ENCODE assay signal across 9 mouse cellular contexts in genomic region chr10:121520923-121521585, GRCm38 (mm10). TPM values are rescaled to one million over a fixed set of nuclear protein-coding genes. Genes with fewer than 3 reads are reported as not detected.
DNase-seq lines count a peak whose midpoint lies in the region; ATAC-seq and TF ChIP-seq lines count a peak whose summit lies in the region.
"Had no signal": no experiment of that assay in that cellular context is flagged by ENCODE, and none has a peak within 500 bp of the region (broad histone marks: within the 10 kb centered on the region; RNA-seq: fewer than 3 reads in every experiment).

No protein-coding gene starts in this region.

- H3K27ac ChIP-seq in liver, embryonic 11.5 days (ENCODE audit: low read depth, low read length): peak overlapping the region; percentile 56; the same call in 1 of the 2 replicates
- peak overlapping the region; percentile 47 for H3K27ac ChIP-seq in limb, embryonic 10.5 days
- no peak overlapping the region for H3K27ac ChIP-seq in kidney, embryonic 15.5 days

- H3K4me1 ChIP-seq in liver, embryonic 11.5 days (replicated peaks; ENCODE audit: control insufficient read depth, insufficient read depth, low read length): peaks cover 2% of the 10 kb centered on the region
- H3K4me1 ChIP-seq in limb, embryonic 10.5 days: peaks cover 19% of the 10 kb centered on the region
- H3K4me1 ChIP-seq in kidney, embryonic 15.5 days: peaks cover 7% of the 10 kb centered on the region

- intact Hi-C loops in left cerebral cortex, postnatal 25 days (cut with DNase I): no loop called here

- H3K9me3 ChIP-seq in liver, embryonic 11.5 days (ENCODE audit: control insufficient read depth, low read length): no peaks in the 10 kb centered on the region
- H3K9me3 ChIP-seq in limb, embryonic 10.5 days (replicated peaks): no peaks in the 10 kb centered on the region
- no peaks in the 10 kb centered on the region for H3K9me3 ChIP-seq in kidney, embryonic 15.5 days (replicated peaks)

- ATAC-seq in liver, embryonic 11.5 days (replicated peaks; ENCODE audit: low FRiP score): no peak
- ATAC-seq in kidney, embryonic 15.5 days (replicated peaks; ENCODE audit: low FRiP score): no peak

- TF ChIP-seq CTCF in brain, embryonic 14.5 days (IDR thresholded peaks at IDR 0.05; ENCODE audit: borderline replicate concordance, extremely low read depth, insufficient read depth, insufficient read length): no peak

- WGBS in liver, embryonic 11.5 days: 48% methylated on average over 12 of the region's 12 CpGs
- 31% methylated on average over 12 of the region's 12 CpGs for WGBS in limb, embryonic 10.5 days
- 39% methylated on average over 12 of the region's 12 CpGs for WGBS in kidney, embryonic 15.5 days

- H3K27me3 ChIP-seq in liver, embryonic 11.5 days (replicated peaks; ENCODE audit: control insufficient read depth, insufficient read depth, low read length): no peaks in the 10 kb centered on the region
- no peaks in the 10 kb centered on the region for H3K27me3 ChIP-seq in limb, embryonic 10.5 days (ENCODE audit: low read depth, poor library complexity, severe bottlenecking)
- no peaks in the 10 kb centered on the region for H3K27me3 ChIP-seq in kidney, embryonic 15.5 days

- peak overlapping the region; percentile 23; the same call in 1 of the 2 replicates for H3K4me2 ChIP-seq in liver, embryonic 11.5 days
- no peak overlapping the region for H3K4me2 ChIP-seq in kidney, embryonic 15.5 days

- no peak for TF ChIP-seq POLR2A in brain, embryonic 14.5 days (IDR thresholded peaks at IDR 0.05; ENCODE audit: borderline replicate concordance, extremely low read depth, insufficient read depth, insufficient read length, poor library complexity, severe bottlenecking)

- H3K36me3 ChIP-seq in liver, embryonic 11.5 days (ENCODE audit: control insufficient read depth, insufficient read depth, low read length): no peaks in the 10 kb centered on the region
- H3K36me3 ChIP-seq in limb, embryonic 10.5 days: no peaks in the 10 kb centered on the region
- no peaks in the 10 kb centered on the region for H3K36me3 ChIP-seq in kidney, embryonic 15.5 days

- DNase-seq in liver, embryonic 11.5 days (ENCODE audit: low spot score): no peak
- DNase-seq in liver: no peak
- DNase-seq in brain, embryonic 14.5 days (ENCODE audit: low read depth): peak; percentile 55
- no peak for DNase-seq in limb, embryonic 10.5 days (ENCODE audit: low spot score)
- DNase-seq in retina, postnatal 1 day: peak; percentile 68
- DNase-seq in left cerebral cortex, postnatal 25 days (ENCODE audit: low spot score in 2 of 2): no peak
- DNase-seq in heart, adult 8-10 months (ENCODE audit: low spot score): no peak
- DNase-seq: kidney, postnatal 10 days had no signal

- H3K4me3 ChIP-seq in liver, embryonic 11.5 days (ENCODE audit: low read depth, low read length): no peak overlapping the region
- H3K4me3 ChIP-seq in limb, embryonic 10.5 days: no peak overlapping the region
- no peak overlapping the region for H3K4me3 ChIP-seq in kidney, embryonic 15.5 days (replicated peaks)

- 0 out of 2 replicates have a peak overlapping the region, but pooled peaks have one; percentile 12 for H3K9ac ChIP-seq in liver, embryonic 11.5 days (ENCODE audit: low read depth, low read length)
- no peak overlapping the region for H3K9ac ChIP-seq in kidney, embryonic 15.5 days

RNA-seq across cellular contexts. Expression of gene Rassf3, which starts 44.9 kb away (rescaled TPM):
- 14.0 and 15.4 TPM in 2 replicates for polyA plus RNA-seq in liver, embryonic 11.5 days (2014; fragmentation: Nextera tagmentation; extraction: Ambion mirVana)
- polyA plus RNA-seq in brain, embryonic 14.5 days (2012; rRNA removed): 5.4 and 7.3 TPM in 2 replicates
- polyA plus RNA-seq in limb, embryonic 10.5 days (2016; fragmentation: Nextera tagmentation; extraction: Ambion mirVana): 18.0 and 21.1 TPM in 2 replicates
- polyA plus RNA-seq in kidney, embryonic 15.5 days (2015; fragmentation: Nextera tagmentation; extraction: Ambion mirVana): 13.8 and 14.7 TPM in 2 replicates
- 10 to 100 TPM; 30.4 to 37.3 TPM for total RNA-seq in left cerebral cortex, postnatal 25 days (2021)
- total RNA-seq in heart, adult 8-10 months (2022): 100 to 1,000 TPM; 131 to 151 (median 141) TPM

Comparison
In these comparisons a context has a peak if more than half of its experiments do, and no peak if none do; other contexts are left out.
1. DNase-seq: peak in brain, embryonic 14.5 days (single experiment) and retina, postnatal 1 day (single experiment); none in liver, embryonic 11.5 days (single experiment), liver (single experiment), limb, embryonic 10.5 days (single experiment), left cerebral cortex, postnatal 25 days (0 of 2) and heart, adult 8-10 months (single experiment).